Mouse (Mus musculus) CD4-positive helper T cell, adult 2 months (primary cell): ENCODE data around the gene Gse1.

ENCODE experiments used
- DNase-seq: peaks from one replicate; pipeline ENCODE4 v3.0.0-alpha.2; 2012; ENCODE audit warnings: low read depth, missing footprints, low spot score

Gse1 gene

DNA sequence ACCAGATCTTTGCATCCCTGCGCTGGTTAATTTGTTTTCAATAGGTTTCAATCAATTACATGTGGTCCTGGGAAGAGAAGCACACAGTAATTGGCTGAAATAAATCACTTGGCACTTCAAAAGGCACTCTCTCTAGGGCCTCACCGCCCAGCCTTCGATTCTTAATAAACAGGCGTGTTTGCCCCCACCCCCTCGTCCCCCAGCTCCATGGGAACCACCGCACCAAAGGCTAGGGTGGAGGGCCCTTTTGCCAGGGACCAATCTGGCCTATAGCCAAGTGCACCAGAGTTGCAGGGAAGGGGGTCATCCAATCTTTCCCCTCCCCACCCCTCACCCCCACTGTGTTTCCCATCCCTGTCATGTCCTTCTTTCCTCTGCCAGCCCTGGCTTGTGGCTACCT is 219.9 kb downstream of the Gse1 start:
- DNase-seq: no peak

GRCm38 (mm10) chr8:120449139-120449538 is 220.9 kb downstream of the Gse1 start:
- DNase-seq: no peak

DNA sequence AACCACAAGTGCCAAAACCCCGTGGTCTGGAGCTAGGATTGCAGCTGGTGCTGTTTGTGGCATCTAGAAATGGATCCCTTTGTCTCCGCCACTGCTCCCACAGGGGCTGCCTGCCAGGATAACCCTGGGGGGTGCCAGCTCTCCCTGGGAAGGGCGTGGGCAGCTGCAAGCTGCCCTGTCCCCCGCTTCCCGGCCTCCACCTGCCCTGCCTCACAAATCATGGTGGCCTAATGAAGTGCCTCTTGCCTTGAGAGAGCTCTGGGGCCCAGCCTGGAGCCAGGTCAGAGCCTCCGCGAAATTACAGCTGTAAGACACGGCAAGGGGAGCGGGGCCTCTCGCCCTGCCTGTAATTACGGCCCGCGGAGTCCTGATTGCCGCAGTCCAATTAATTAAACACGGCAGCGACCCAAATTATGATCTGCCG is 221.4 kb downstream of the Gse1 start:
- no peak for DNase-seq

DNA sequence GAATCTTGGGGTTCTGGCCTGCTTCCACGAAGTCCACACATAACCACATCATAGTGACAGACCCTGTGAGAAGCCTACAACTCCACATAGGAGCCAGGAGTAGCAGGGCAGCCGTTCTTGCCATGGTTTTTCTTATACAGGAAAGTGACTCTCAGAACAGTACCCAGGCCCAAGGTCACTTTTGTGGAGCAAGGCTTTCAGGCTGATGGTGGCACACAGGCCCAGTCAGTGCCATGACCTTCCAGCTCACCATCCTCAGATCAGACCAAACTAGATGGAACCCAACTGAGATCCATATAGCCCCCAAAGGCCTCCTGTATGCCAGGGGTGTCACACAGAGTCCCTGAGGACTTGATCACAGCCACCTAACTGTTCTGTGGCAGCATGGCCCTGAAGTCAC is 223.9 kb downstream of the Gse1 start:
- DNase-seq: no peak

GRCm38 (mm10) chr8:120454404-120454803 is 226.1 kb downstream of the Gse1 start:
- DNase-seq: no peak

DNA sequence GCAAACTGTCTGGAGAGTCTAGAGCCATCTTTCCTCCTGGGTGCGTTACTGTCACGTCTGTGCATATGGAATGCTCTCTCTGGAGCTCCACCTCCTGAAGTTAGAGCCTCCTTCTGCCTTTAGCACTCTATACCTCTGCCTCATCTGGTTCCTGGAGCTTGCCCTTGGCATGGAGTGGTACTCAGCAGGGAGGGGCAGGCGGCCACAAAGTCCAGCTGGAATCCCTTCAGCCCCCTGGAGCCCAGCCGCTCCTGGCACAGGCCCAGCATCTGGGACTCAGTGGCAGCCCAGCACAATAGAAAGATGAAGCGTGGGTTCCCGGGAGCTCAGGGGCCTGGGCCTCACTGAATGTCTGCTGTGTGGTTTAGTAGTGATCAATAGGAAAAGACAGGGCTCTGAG is 232.1 kb downstream of the Gse1 start:
- no peak for DNase-seq

DNA sequence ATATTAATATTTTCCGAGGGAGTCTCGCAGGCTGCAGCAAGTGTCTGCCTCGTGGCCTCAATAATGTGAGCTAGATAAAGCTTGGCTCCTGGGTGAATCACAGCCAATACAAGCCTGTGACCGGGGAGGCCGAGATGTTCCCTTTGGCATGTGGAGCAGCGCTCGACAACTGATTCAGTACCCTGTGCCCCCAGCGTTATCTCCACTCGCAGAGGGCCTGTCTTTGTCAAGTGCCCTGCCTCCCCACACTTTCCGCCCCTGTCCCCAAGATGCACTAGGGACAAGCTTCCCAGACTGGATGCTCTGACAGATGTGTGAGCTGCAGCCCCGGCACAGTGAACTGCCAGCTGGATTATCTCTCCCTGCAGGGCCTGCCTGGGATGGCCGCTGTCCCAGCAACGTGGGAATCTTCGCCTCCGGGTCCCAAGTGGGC is 233.9 kb downstream of the Gse1 start:
- DNase-seq: no peak

- DNase-seq: no peak
These were observed 234.4 kb downstream of the Gse1 start for GRCm38 (mm10) chr8:120462611-120463010.

DNA sequence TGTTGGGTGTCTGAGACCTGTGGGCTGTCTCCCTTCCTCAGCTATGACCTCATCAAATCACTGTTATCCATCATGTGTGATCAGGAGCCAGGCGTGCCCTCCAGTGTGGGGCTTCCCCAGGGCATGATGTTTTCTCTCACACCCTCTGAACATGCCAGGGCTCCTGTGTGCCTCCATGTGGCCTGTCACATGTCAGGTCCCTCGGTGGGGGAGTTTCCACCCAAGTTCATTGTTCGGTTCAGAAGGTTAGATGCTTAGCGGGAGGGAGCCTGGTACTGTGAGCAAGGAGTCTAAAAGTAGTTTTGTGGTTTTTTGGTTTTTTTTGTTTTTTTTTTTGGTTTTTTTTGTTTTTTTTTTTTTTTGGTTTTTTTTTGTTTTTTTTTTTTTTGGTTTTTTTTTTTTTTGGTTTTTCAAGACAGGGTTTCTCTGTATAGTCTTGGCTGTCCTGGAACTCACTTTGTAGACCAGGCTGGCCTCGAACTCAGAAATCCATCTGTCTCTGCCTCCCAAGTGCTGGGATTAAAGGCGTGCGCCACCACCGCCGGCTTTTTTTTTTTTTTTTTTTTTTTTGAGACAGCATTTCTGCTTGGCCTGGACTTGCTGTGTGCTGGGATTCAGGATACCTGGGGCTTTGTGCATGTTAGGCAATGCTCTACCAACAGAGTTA is 235.8 kb downstream of the Gse1 start:
- DNase-seq: peak; percentile 76

- no peak for DNase-seq
These were observed 236.3 kb downstream of the Gse1 start for GRCm38 (mm10) chr8:120464585-120464937.

DNA sequence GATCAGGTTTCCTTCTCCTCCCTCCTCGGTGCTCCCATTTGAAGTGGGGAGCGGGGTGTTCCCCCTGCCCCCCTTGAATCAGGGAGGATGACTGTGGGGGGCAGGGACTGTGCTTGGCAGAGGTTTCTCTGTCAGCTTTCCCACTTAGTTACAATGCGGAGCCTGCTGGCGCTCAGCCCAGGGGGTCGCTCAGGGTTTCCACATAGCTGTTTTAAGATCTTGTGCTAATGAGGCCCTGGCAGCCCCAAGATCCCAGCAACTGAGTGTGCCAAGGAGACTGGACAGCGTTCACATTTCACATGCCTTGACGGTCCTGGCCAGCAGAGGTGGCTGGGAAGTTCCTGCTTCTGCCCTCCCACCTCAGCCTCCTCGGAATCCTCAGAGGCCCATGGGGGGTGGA is 237.5 kb downstream of the Gse1 start:
- no peak for DNase-seq

- DNase-seq: no peak
These were observed 238.0 kb downstream of the Gse1 start for GRCm38 (mm10) chr8:120466266-120466665.

DNA sequence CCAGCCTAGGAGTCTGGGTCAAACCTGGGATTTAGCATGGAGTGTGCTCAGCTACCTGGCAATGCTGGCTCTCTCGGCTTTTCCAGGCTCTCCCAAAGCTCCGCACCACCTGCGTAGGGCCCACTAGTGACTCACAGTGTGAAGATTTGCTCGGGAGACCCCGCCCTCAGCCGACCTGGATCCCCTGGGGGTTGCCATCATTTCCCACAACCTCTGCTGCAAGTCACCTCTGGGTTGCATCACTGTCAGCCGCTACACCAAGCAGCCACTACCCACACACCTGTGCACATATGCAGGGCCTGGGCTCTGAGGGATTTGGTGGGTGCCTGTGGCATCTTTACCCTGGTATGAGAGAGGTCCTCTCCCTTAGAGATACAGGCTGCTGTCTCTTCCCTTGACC is 239.3 kb downstream of the Gse1 start:
- no peak for DNase-seq

- DNase-seq: no peak
These were observed 241.9 kb downstream of the Gse1 start for GRCm38 (mm10) chr8:120470170-120470569.

DNA sequence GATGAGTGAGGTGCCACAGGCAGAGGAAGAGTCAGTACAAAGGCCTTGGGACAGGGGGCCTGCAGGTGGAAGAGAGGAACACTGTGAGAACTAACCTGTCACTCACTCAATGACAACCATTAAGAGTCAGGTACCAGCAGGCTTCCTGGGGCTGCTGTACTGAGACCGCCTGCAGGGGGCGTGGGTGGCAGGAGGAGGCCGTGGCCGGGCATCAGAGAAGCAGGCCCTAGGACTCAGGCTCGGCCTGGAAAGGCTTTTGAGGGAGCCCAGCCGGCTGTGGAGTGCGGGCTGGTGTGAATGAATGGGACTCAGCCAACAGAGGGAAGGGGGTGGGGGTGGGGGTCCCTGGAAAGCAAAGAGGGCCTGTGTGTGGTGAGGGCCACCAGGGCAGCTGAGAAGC is 242.9 kb downstream of the Gse1 start:
- DNase-seq: peak; percentile 23

GRCm38 (mm10) chr8:120471752-120472151 is 243.5 kb downstream of the Gse1 start:
- DNase-seq: no peak

DNA sequence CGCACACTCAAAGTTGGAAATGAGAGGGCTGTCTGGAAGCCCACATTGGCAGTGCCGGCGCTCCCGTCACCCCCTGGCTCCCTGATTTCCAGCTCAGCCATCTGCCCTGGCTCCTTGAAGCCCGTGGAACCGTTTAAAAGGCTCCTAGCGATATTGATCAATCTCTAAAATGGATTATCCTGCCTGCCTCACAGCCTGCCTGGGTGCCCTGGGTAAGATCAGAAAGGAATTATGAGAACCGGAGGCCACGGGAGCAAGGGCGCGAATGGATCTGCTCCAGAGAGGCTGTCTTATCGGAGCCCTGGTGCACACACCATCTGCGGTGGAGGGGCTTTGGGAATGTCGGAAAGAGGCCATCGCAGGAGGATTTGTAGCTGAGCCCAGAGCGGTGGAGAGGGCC is 244.0 kb downstream of the Gse1 start:
- no peak for DNase-seq

DNA sequence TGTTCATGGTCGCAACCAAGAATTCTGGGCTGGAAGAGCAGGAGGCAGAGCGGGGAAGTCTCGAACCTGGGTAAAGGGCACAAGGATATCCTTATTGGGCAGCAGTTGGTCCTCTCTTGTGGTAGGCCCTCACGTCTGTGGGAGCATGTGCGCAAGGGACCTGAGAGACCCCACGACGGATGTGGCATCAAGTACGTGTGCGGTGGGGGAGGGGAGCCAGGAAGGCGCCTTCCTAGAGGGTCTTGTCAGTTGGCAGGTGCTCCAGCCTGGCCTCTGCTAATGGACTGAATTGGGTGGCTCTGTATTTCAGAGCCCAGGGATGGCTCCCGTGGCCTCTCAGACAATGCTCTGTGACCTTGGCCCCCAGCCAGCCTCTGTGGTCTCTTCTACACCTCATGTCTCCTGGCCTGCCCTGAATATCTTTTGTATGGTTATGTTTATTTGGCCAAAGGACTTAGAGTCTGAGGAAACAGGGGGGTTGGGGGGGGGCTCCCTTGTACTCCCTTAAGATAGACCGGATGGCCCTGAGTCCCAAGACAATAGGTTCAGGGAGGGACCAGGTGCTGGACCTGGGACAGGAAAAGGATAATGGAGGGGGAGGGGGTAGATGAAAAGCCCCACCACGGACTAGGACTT is 245.6 kb downstream of the Gse1 start:
- DNase-seq: no peak

GRCm38 (mm10) chr8:120474496-120475235 is 246.4 kb downstream of the Gse1 start:
- DNase-seq: no peak

DNA sequence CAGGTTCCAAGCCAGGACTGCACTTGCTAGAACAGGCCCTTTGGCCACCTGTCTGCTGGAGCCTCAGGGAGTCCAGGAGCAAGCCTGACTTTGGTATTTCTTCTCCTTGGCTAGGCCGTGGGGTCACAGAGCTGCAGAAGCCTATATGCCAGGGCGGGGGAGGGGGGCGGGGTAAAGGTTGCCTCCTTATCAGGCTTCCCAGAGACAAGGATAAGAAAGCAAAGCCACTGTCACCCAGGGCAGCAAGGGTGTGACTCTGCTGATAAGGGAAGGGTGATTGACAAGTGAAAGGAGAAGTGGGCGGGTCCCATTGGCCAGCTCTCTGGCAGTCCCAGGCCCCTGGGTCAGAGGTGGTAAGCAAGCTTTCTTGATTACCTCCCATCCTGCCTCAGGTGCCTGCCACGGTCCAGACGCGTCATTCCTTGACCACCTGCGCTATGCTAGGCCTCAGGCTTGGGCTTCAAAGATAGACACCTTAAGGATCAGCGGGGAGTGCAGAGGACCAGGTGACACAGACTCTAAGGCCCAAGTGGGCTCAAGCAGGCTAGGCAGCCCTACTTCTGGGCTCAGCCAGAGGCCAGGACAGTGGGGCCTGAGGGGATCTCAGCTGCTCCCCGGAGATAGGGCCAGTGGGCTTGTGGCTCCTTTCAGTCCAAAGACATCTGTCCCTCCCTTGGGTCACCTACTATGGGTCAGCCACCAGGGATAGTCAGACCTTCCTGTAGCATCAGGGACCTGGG is 247.4 kb downstream of the Gse1 start:
- no peak for DNase-seq

DNA sequence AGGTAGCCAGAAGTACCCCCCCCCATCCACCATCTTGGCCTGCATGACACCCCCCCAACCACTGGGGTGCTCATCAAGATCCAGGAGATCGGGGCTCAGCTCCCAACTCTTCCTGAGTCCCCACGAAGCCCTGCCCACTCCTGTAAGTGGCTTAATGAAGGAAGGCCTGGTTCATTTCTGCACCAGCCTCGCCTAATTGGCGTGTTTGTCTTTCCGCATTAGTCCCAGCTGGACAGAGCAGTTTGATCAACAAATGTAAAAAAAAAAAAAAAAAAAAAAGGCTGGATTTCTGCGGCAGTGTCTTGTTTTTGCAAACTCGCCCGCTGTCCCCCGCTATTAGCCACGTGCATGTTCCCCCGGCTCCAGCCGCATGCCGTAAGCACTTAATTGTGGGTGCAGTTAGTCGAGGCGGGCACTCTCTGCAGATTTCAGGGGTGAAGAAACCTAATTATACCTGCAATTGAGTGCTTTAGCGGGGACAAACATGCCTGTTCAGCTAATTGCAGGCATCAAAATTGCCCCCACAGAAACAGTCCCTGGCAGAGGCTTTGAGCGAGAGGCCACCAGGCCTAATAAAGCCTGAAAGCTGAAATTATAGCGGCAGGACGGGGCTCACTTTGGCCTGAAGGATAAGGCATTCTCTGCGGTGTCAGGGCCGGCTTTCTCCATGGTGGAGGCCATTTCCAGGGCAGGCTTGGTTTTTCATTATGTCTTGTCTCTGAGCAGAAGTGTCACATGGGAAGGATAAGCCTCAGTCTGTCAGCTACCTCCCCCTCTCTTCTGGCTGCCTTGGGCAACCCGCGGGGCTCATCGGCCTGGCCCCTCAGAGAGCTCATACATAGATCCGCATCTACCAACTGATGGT is 248.7 kb downstream of the Gse1 start:
- no peak for DNase-seq
